Mouse (Mus musculus) urinary bladder, postnatal 25 days (tissue): ENCODE data around the gene Shd.

Source experiments
- DNase-seq: peaks from one replicate; pipeline ENCODE4 v3.0.0; 2022; ENCODE audit warnings: low spot score

Gene Shd

GRCm38 (mm10) chr17:55958918-55959728, 11.1 kb upstream of the Shd start, which contains the start of gene Yju2:
Gene Yju2, plus strand, starts transcription at chr17:55959099.
- DNase-seq, result peak; percentile 84

GRCm38 (mm10) chr17:55959946-55960740, 10.1 kb upstream of the Shd start:
- no peak for DNase-seq

- no peak for DNase-seq
Observed at GRCm38 (mm10) chr17:55960791-55961190, 9.5 kb upstream of the Shd start.

GRCm38 (mm10) chr17:55961631-55962030, 8.6 kb upstream of the Shd start:
- DNase-seq, result no peak

GRCm38 (mm10) chr17:55963171-55963570, 7.1 kb upstream of the Shd start:
- no peak for DNase-seq

- no peak for DNase-seq
Observed at GRCm38 (mm10) chr17:55964496-55964895, 5.8 kb upstream of the Shd start.

- DNase-seq, result no peak
Observed at GRCm38 (mm10) chr17:55964996-55965395, 5.3 kb upstream of the Shd start.

- no peak for DNase-seq
Observed at GRCm38 (mm10) chr17:55967186-55967585, 3.1 kb upstream of the Shd start.

- DNase-seq, result no peak
Observed at GRCm38 (mm10) chr17:55968210-55968609, 2.1 kb upstream of the Shd start.

- no peak for DNase-seq
Observed at GRCm38 (mm10) chr17:55969560-55969959, 707 bp upstream of the Shd start.

GRCm38 (mm10) chr17:55971453-55971852, 1.2 kb downstream of the Shd start:
- DNase-seq, result no peak

GRCm38 (mm10) chr17:55976255-55976862, 6.1 kb downstream of the Shd start:
- peak; percentile 71 for DNase-seq

GRCm38 (mm10) chr17:55977301-55977700, 7.0 kb downstream of the Shd start:
- DNase-seq, result no peak

GRCm38 (mm10) chr17:55986030-55986961, 16.0 kb downstream of the Shd start, which contains the start of gene Fsd1:
Gene Fsd1, plus strand, starts transcription at chr17:55986509.
- DNase-seq, result no peak

GRCm38 (mm10) chr17:55990278-55990898, 20.1 kb downstream of the Shd start:
- DNase-seq, result no peak

GRCm38 (mm10) chr17:55996007-55996406, 25.7 kb downstream of the Shd start:
- DNase-seq, result no peak

GRCm38 (mm10) chr17:55999794-56000499, 29.7 kb downstream of the Shd start:
- no peak for DNase-seq

- DNase-seq, result no peak
Observed at GRCm38 (mm10) chr17:56003000-56003399, 32.7 kb downstream of the Shd start.

- DNase-seq, result no peak
Observed at GRCm38 (mm10) chr17:56005415-56006061, 35.3 kb downstream of the Shd start, which contains the start of the genes Stap2 and Mpnd. Gene Stap2, minus strand, starts transcription at chr17:56005584. Gene Mpnd, plus strand, starts transcription at chr17:56005711.

- no peak for DNase-seq
Observed at GRCm38 (mm10) chr17:56006956-56007355, 36.7 kb downstream of the Shd start.
